Mouse (Mus musculus) liver, embryonic 11.5 days (tissue): Measurements from ENCODE around the gene Rybp. TPM values are rescaled to one million over a fixed set of nuclear protein-coding genes. Genes with fewer than 3 reads are reported as not detected.

Experiments
- ATAC-seq: fragments of 200-750 bp; cut with Nextera tagmentation; replicated peaks from 2 replicates; pipeline ENCODE4 v1.8.0; 2017; ENCODE audit warnings: moderate number of reproducible peaks, mild to moderate bottlenecking, moderate TSS enrichment, moderate library complexity; ENCODE audit not compliant: low FRiP score
- DNase-seq: peaks from one replicate; pipeline ENCODE4 v3.0.0-alpha.2; 2017; ENCODE audit warnings: low spot score
- H3K27ac ChIP-seq: fragments of 300-500 bp; sonication (generic); 2 replicates; pipeline ENCODE4 v1.5.1; 2014; ENCODE audit warnings: mild to moderate bottlenecking, low read depth, low read length, control low read depth
- H3K27me3 ChIP-seq: fragments of 300-500 bp; sonication (generic); replicated peaks from 2 replicates; pipeline ENCODE4 v1.6.1; 2014; ENCODE audit warnings: low read length, mixed read lengths; ENCODE audit not compliant: control insufficient read depth, insufficient read depth
- H3K36me3 ChIP-seq: fragments of 300-500 bp; sonication (generic); 2 replicates; pipeline ENCODE4 v1.6.1; 2014; ENCODE audit warnings: mild to moderate bottlenecking, low read length, moderate library complexity, mixed read lengths; ENCODE audit not compliant: control insufficient read depth, insufficient read depth
- H3K4me1 ChIP-seq: fragments of 300-500 bp; sonication (generic); replicated peaks from 2 replicates; pipeline ENCODE4 v1.6.1; 2014; ENCODE audit warnings: low read length, mixed read lengths; ENCODE audit not compliant: control insufficient read depth, insufficient read depth
- H3K4me2 ChIP-seq: fragments of 300-500 bp; sonication (generic); 2 replicates; pipeline ENCODE4 v1.6.1; 2014; ENCODE audit warnings: mild to moderate bottlenecking, control low read depth, moderate library complexity
- H3K4me3 ChIP-seq: fragments of 300-500 bp; sonication (generic); 2 replicates; pipeline ENCODE4 v1.5.1; 2014; ENCODE audit warnings: low read depth, low read length, control low read depth
- H3K9ac ChIP-seq: fragments of 300-500 bp; sonication (generic); 2 replicates; pipeline ENCODE4 v1.6.1; 2014; ENCODE audit warnings: low read depth, low read length, control low read depth
- H3K9me3 ChIP-seq: fragments of 300-500 bp; sonication (generic); 2 replicates; pipeline ENCODE4 v1.6.1; 2016; ENCODE audit warnings: low read length, inconsistent platforms, mixed read lengths; ENCODE audit not compliant: control insufficient read depth
- WGBS: fragments of 180-500 bp; shearing (Covaris S2); extraction: QIAGEN DNeasy Blood & Tissue Kit; methylation state at CpG from one replicate; pipeline ENCODE4 v1.1.7; 2014; 5-methylcytosine and 5-hydroxymethylcytosine counted together
- polyA plus RNA-seq: library from polyadenylated mRNA; unstranded; fragments of >200 nt; fragmentation: Nextera tagmentation; extraction: Ambion mirVana; gene quantifications from 2 replicates; pipeline ENCODE4 v1.2.1, GENCODE M21; 2014

The Rybp gene
- polyA plus RNA-seq, 1 experiment from 2014 or later: 11.2 TPM

- WGBS: 85% methylated on average over 1 of the region's 1 CpGs
- no peaks in the 10 kb centered on the region for H3K36me3 ChIP-seq
Measured at GRCm38 (mm10) chr6:100278841-100279240, 8.4 kb downstream of the Rybp start.

DNA sequence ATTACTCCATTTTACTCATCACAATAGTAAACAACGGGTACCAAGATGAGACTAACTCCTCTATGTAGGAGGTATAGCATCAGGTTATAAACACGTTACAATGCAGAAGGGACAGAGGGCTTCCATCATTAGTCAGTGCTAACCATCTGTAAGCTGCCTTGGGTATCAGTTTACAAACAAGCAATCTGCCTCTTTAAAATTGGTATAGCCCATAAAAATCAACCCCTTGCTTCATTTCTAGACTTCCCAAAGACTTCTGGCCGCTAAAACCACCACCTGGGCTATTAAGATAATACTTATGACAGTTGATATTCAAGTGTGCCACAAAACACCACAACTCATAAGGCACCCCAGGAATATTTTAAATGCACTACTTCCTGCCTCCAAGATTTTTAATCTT, 10.9 kb downstream of the Rybp start:
- ATAC-seq (0 out of 2 replicates have a peak, but pooled peaks have one; percentile 31), DNase-seq (no peak)
- peaks cover 21% of the 10 kb centered on the region for H3K4me1 ChIP-seq

More at GRCm38 (mm10) chr6:100278841-100279240, 8.4 kb downstream of the Rybp start:
- ATAC-seq (peak; percentile 41; the same call in 1 of the 2 replicates), DNase-seq (no peak)
- no peaks in the 10 kb centered on the region for H3K9me3 ChIP-seq
- H3K27me3 ChIP-seq: no peaks in the 10 kb centered on the region
- no peak overlapping the region for H3K4me3 ChIP-seq
- peaks cover 23% of the 10 kb centered on the region for H3K4me1 ChIP-seq
- H3K27ac ChIP-seq: no peak overlapping the region
- no peak overlapping the region for H3K4me2 ChIP-seq
- H3K9ac ChIP-seq: no peak overlapping the region

GRCm38 (mm10) chr6:100275643-100276042, 11.6 kb downstream of the Rybp start:
- DNase-seq (no peak), ATAC-seq (no peak)
- no peak overlapping the region for H3K9ac ChIP-seq
- H3K36me3 ChIP-seq: no peaks in the 10 kb centered on the region
- H3K27ac ChIP-seq: no peak overlapping the region
- H3K27me3 ChIP-seq: no peaks in the 10 kb centered on the region
- H3K4me1 ChIP-seq: peaks cover 25% of the 10 kb centered on the region
- no peak overlapping the region for H3K4me3 ChIP-seq
- no peaks in the 10 kb centered on the region for H3K9me3 ChIP-seq
- no peak overlapping the region for H3K4me2 ChIP-seq

More for the DNA sequence above, 10.9 kb downstream of the Rybp start:
- Histone ChIP-seq H3K4me3 (no peak overlapping the region), H3K27ac (no peak overlapping the region), H3K9me3 (no peaks in the 10 kb centered on the region), H3K4me2 (no peak overlapping the region), H3K9ac (no peak overlapping the region), H3K36me3 (no peaks in the 10 kb centered on the region), H3K27me3 (no peaks in the 10 kb centered on the region)
- 71% methylated on average over 3 of the region's 3 CpGs for WGBS

DNA sequence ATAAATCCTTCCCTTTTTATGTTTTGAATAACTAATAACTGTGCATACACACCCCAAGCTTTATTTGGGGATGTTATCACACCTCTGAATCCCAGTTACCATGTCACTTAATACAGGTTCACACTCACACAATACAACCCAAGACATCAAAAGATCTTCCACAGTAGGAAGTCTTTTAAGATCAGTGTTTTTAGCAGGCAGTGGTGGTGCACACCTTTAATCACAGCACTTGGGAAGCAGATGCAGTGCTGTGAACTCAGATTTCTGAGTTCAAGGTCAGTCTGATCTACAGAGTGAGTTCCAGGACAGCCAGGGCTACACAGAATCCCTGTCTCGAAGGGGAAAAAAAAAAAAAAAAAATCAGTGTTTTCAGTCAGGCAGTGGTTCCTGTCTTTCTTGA, 13.7 kb downstream of the Rybp start:
- Histone ChIP-seq H3K4me3 (no peak overlapping the region), H3K27me3 (no peaks in the 10 kb centered on the region), H3K9me3 (no peaks in the 10 kb centered on the region), H3K36me3 (no peaks in the 10 kb centered on the region), H3K4me1 (peaks cover 18% of the 10 kb centered on the region), H3K4me2 (no peak overlapping the region), H3K27ac (no peak overlapping the region), H3K9ac (no peak overlapping the region)
- DNase-seq (no peak), ATAC-seq (no peak)
- WGBS: 45% methylated on average over 1 of the region's 1 CpGs

GRCm38 (mm10) chr6:100271992-100272391, 15.3 kb downstream of the Rybp start:
- 64% methylated on average over 3 of the region's 3 CpGs for WGBS
- H3K9me3 ChIP-seq: no peaks in the 10 kb centered on the region
- no peak overlapping the region for H3K9ac ChIP-seq
- peaks cover 14% of the 10 kb centered on the region for H3K4me1 ChIP-seq
- H3K4me2 ChIP-seq: no peak overlapping the region
- no peak overlapping the region for H3K27ac ChIP-seq
- no peaks in the 10 kb centered on the region for H3K27me3 ChIP-seq
- no peak overlapping the region for H3K4me3 ChIP-seq
- ATAC-seq (no peak), DNase-seq (no peak)
- H3K36me3 ChIP-seq: no peaks in the 10 kb centered on the region

DNA sequence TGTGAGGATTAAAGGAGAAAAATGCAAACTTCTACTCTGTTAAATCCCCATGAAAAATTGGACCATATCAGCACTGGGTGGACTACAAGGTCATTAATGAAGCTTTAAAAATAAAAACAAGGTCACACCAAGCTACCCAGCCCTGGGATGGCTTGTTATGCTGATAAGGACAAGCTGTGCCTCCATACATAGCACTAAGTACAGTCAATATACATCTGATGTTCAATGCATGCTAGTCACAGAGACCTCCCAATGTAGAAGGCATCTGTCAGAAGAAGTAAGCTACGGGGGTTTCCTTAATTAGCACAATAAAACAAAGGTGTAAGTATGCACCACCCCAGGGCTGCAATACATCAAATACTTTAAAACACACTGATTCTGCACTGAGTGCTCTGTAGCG, 16.5 kb downstream of the Rybp start:
- Histone ChIP-seq H3K27ac (no peak overlapping the region), H3K4me3 (no peak overlapping the region), H3K36me3 (no peaks in the 10 kb centered on the region), H3K27me3 (no peaks in the 10 kb centered on the region), H3K9me3 (no peaks in the 10 kb centered on the region), H3K4me2 (no peak overlapping the region), H3K4me1 (peaks cover 9% of the 10 kb centered on the region), H3K9ac (no peak overlapping the region)
- DNase-seq: no peak
- ATAC-seq: no peak
- 81% methylated on average over 2 of the region's 2 CpGs for WGBS

GRCm38 (mm10) chr6:100259607-100260006, 27.7 kb downstream of the Rybp start:
- Histone ChIP-seq H3K4me1 (no peaks in the 10 kb centered on the region; the same call in 1 of the 2 replicates), H3K36me3 (no peaks in the 10 kb centered on the region)
- DNase-seq: no peak

DNA sequence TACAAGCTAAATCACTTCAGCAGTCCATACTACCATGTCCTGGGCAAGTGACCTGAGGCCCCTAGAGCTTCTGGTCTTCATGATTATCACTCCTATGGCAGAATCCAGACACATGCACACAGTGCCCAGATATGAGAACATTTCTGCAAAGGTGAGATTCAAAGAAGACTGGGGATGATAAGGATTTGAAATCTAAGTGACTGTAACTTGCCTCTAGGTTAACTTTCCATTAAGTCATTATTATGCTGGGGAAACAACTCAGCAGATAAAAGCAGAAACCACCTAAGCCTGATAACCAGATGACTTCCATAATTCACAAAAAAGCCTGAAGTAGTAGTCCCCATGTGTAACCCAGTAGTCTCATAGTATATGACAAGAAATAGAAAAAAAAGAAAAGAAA, 29.0 kb downstream of the Rybp start:
- no peaks in the 10 kb centered on the region for H3K9me3 ChIP-seq
- H3K36me3 ChIP-seq: no peaks in the 10 kb centered on the region
- H3K4me1 ChIP-seq: peaks cover 4% of the 10 kb centered on the region; the same call in 1 of the 2 replicates
- ATAC-seq (peak; percentile 49; the same call in 1 of the 2 replicates), DNase-seq (no peak)
- no peak overlapping the region for H3K27ac ChIP-seq
- no peak overlapping the region for H3K4me3 ChIP-seq
- H3K9ac ChIP-seq: no peak overlapping the region
- H3K27me3 ChIP-seq: no peaks in the 10 kb centered on the region
- no peak overlapping the region for H3K4me2 ChIP-seq

More at GRCm38 (mm10) chr6:100259607-100260006, 27.7 kb downstream of the Rybp start:
- Histone ChIP-seq H3K9ac (no peak overlapping the region), H3K27ac (no peak overlapping the region), H3K27me3 (no peaks in the 10 kb centered on the region), H3K4me3 (no peak overlapping the region), H3K4me2 (no peak overlapping the region), H3K9me3 (no peaks in the 10 kb centered on the region)
- ATAC-seq: no peak
- 91% methylated on average over 1 of the region's 1 CpGs for WGBS

DNA sequence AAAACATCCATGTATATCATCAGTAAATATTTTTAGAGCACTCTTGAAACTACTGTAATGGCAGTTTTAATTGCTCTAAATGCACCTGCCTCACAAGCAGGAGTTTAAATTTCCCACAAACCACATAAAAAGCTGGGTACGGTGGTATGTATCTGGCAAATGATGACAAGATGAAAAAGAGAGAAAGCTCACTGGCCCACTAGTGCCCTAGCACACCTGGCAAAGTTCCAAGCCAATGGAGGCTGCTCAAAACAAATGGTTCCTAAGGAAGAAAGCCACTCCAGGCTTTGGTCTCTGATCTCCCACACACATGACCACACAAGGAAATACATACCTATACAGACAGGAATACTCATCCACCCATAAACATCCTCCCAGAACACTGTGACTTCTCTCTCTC, 31.9 kb downstream of the Rybp start:
- H3K4me3 ChIP-seq: no peak overlapping the region
- H3K27ac ChIP-seq: no peak overlapping the region
- DNase-seq (no peak), ATAC-seq (no peak)
- 73% methylated on average over 1 of the region's 1 CpGs for WGBS
- no peak overlapping the region for H3K9ac ChIP-seq
- H3K4me2 ChIP-seq: no peak overlapping the region
- H3K36me3 ChIP-seq: no peaks in the 10 kb centered on the region
- H3K9me3 ChIP-seq: no peaks in the 10 kb centered on the region
- H3K27me3 ChIP-seq: no peaks in the 10 kb centered on the region
- H3K4me1 ChIP-seq: peaks cover 4% of the 10 kb centered on the region; the same call in 1 of the 2 replicates
